Mouse (Mus musculus) forebrain, postnatal 0 days (tissue): Measurements from ENCODE around the gene Prdm16. TPM values are rescaled to one million over a fixed set of nuclear protein-coding genes. Genes with fewer than 3 reads are reported as not detected.

Source experiments
- ATAC-seq: fragments of 200-750 bp; cut with Nextera tagmentation; 2 replicates; pipeline ENCODE4 v1.8.0; 2017; ENCODE audit warnings: mild to moderate bottlenecking, moderate library complexity
- DNase-seq: peaks from one replicate; pipeline ENCODE4 v3.0.0-alpha.2; 2015
- H3K27ac ChIP-seq: fragments of 300-500 bp; sonication (generic); 2 replicates; pipeline ENCODE4 v1.5.1; 2014; ENCODE audit warnings: low read depth, mild to moderate bottlenecking, antibody characterized with exemption, low read length, moderate library complexity, mixed read lengths
- H3K27me3 ChIP-seq: fragments of 300-500 bp; sonication (generic); 2 replicates; pipeline ENCODE4 v1.6.1; 2014; ENCODE audit warnings: mild to moderate bottlenecking, low read length, mixed read lengths; ENCODE audit not compliant: insufficient read depth
- H3K36me3 ChIP-seq: fragments of 300-500 bp; sonication (generic); 2 replicates; pipeline ENCODE4 v1.6.1; 2014; ENCODE audit warnings: mild to moderate bottlenecking, moderate library complexity; ENCODE audit not compliant: insufficient read depth
- H3K4me1 ChIP-seq: fragments of 300-500 bp; sonication (generic); 2 replicates; pipeline ENCODE4 v1.6.1; 2014; ENCODE audit warnings: antibody characterized with exemption; ENCODE audit not compliant: insufficient read depth
- H3K4me2 ChIP-seq: fragments of 300-500 bp; sonication (generic); 2 replicates; pipeline ENCODE4 v1.6.1; 2014; ENCODE audit warnings: low read depth, mild to moderate bottlenecking, moderate library complexity
- H3K4me3 ChIP-seq: fragments of 300-500 bp; sonication (generic); 2 replicates; pipeline ENCODE4 v1.5.1; 2014; ENCODE audit warnings: low read depth, low read length, mixed read lengths
- H3K9ac ChIP-seq: fragments of 300-500 bp; sonication (generic); 2 replicates; pipeline ENCODE4 v1.6.1; 2014; ENCODE audit warnings: mild to moderate bottlenecking
- H3K9me3 ChIP-seq: fragments of 300-500 bp; sonication (generic); 2 replicates; pipeline ENCODE4 v1.6.1; 2016; ENCODE audit warnings: low read length
- CTCF ChIP-seq: sonication (generic); IDR thresholded peaks from 2 replicates; pipeline ENCODE4 v1.5.1; 2016; ENCODE audit warnings: antibody characterized with exemption, control low read depth, low read depth
- WGBS: fragments of 180-500 bp; shearing (Covaris S2); extraction: QIAGEN DNeasy Blood & Tissue Kit; methylation state at CpG from one replicate; pipeline ENCODE4 v1.1.7; 2014; 5-methylcytosine and 5-hydroxymethylcytosine counted together
- polyA plus RNA-seq: library from polyadenylated mRNA; unstranded; fragments of >200 nt; fragmentation: Nextera tagmentation; extraction: Ambion mirVana; gene quantifications from 2 replicates; pipeline ENCODE4 v1.2.1, GENCODE M21; 2015
- total RNA-seq: library from RNA; depleted of rRNA; stranded (reverse); fragments of >200 nt; gene quantifications from 2 replicates; pipeline ENCODE4 v1.2.3, GENCODE M21; 2014

The Prdm16 gene
- total and polyA plus RNA-seq, 2 experiments from 2014 or later, result 10.7 to 16.3 TPM

GRCm38 (mm10) chr4:154309131-154309530 lies 327.5 kb downstream of the Prdm16 start:
- DNase-seq (no peak), ATAC-seq (no peak)
- Histone ChIP-seq H3K27me3 (no peaks in the 10 kb centered on the region), H3K27ac (no peak overlapping the region), H3K4me1 (no peaks in the 10 kb centered on the region), H3K9ac (no peak overlapping the region), H3K4me2 (no peak overlapping the region), H3K9me3 (no peaks in the 10 kb centered on the region), H3K4me3 (no peak overlapping the region), H3K36me3 (no peaks in the 10 kb centered on the region)
- 84% methylated on average over 2 of the region's 2 CpGs for WGBS
- TF ChIP-seq CTCF, result no peak

DNA sequence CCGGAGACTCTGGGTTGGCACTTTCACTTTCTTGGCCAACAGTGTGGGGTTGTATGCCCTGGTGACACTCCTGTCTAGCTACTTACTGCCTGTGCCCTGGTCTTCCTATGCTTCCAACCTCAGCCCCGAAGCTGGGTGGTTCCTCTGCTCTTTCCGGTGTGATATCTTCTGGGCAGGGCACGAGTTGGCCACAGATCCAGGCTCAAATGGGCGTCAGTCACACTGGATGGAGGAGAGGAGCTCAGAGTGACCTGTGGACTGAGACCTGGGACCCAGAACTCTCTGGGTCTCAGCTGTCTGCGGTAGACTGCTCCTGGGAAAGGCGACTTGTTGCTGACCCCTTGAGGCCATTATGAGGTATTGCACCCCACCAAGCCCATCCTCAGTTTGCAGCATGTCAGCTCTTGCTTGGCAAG lies 335.2 kb downstream of the Prdm16 start, which contains the start of gene Arhgef16:
Gene Arhgef16 (minus strand): TSS at position 211 of the 416 bp plus-strand sequence.
- Histone ChIP-seq H3K9me3 (no peaks in the 10 kb centered on the region), H3K9ac (no peak within 1 kb of the TSS), H3K27ac (no peak within 1 kb of the TSS), H3K4me2 (no peak within 1 kb of the TSS), H3K4me1 (no peaks in the 10 kb centered on the region), H3K4me3 (no peak within 1 kb of the TSS), H3K27me3 (peaks cover 20% of the 10 kb centered on the region), H3K36me3 (no peaks in the 10 kb centered on the region)
- peak; percentile 93 for TF ChIP-seq CTCF
- WGBS, result 26% methylated on average over 7 of the region's 7 CpGs
- ATAC-seq (peak; percentile 56; the same call in 1 of the 2 replicates), DNase-seq (peak; percentile 79)

DNA sequence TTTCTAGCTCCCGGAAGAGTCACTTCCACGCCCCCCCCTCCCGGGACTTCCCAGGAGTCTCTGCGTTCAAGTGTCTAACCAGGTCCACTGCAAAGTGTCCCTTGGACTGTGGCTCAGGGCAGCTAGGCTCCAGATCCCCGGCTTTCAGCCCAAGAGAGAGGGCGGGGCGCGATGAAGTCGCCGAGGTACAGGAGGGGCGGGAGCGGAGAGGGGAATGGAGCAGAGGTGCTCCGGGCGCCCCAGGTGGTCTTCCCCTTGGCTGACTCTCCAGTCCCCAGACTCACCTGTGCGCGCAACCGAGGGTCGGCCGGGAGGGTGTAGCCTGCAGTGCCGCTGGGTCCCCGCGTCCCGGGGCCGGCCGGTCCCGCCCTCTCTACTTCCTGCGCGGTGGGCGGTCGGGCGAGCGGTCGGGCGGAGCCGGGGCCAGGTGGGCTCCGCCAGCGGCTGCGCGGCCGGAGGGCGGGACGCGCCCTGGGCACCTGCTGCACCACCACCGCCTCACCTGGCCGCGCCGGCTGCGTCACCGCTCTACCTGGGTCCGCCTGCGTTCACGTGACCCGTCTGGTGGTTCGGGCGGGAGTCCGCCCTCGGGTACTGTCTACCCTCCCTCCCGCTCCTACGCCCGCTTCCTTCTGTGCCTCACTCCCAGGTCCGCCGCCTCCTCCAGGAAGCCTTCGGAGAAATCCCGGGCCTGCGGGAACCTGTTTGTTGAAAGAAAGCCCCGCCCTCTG lies 337.0 kb downstream of the Prdm16 start:
- no peak for TF ChIP-seq CTCF
- peak overlapping the region; percentile 43 for H3K4me3 ChIP-seq
- peak overlapping the region; percentile 83 for H3K4me2 ChIP-seq
- DNase-seq, result no peak
- H3K9ac ChIP-seq, result peak overlapping the region; percentile 31
- H3K27me3 ChIP-seq, result peaks cover 20% of the 10 kb centered on the region
- H3K9me3 ChIP-seq, result no peaks in the 10 kb centered on the region
- WGBS, result 4% methylated on average over 53 of the region's 66 CpGs
- ATAC-seq, result no peak
- no peaks in the 10 kb centered on the region for H3K36me3 ChIP-seq
- H3K27ac ChIP-seq, result no peak overlapping the region
- no peaks in the 10 kb centered on the region for H3K4me1 ChIP-seq

DNA sequence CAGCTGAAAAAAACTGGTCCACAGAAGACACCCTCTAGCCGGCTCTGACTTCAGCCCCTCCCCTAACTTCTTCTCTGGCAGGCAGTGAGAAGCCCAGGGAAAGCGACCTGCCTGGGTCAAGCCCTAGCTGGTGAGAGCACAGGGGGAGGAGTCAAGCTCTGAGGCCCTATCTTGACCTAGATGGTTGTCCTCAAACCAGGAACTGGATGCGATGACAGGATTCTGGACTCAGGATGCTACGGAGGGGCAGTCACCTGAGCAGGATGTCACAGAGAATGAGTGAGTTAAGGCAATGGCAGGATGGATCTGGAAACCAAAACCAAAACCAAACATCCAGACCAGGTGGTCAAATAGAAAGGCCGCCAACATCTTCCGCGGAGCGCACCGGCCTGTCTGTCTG lies 338.9 kb downstream of the Prdm16 start:
- no peak overlapping the region for H3K4me2 ChIP-seq
- no peaks in the 10 kb centered on the region for H3K4me1 ChIP-seq
- peaks cover 20% of the 10 kb centered on the region for H3K27me3 ChIP-seq
- no peak for DNase-seq
- 46% methylated on average over 9 of the region's 9 CpGs for WGBS
- no peak for TF ChIP-seq CTCF
- H3K27ac ChIP-seq, result no peak overlapping the region
- H3K36me3 ChIP-seq, result no peaks in the 10 kb centered on the region
- no peak overlapping the region for H3K9ac ChIP-seq
- no peak for ATAC-seq
- no peak overlapping the region for H3K4me3 ChIP-seq
- H3K9me3 ChIP-seq, result no peaks in the 10 kb centered on the region

DNA sequence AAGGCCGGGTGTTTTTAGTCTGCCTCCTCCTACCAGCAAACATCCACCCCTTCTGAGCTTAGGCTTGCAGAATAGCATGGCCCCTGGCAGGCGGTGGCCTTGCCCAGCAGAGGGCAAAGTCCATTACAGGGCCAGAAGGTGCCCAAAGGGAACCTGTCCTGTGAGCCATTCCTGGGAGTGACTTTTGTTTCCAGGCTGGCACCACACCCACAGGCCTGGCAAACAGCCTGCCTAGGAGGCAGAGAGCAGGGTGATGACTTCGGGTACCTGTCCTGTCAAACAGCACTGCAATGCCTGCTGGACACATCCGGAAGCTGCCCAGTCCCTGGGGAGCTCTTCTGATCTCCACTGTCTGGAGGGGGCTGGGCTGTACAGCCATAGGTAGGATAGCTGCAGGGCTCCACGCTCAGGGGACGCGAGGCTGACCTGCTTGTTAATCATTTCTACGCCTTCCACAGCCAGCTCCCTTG lies 342.4 kb downstream of the Prdm16 start:
- H3K36me3 ChIP-seq, result no peaks in the 10 kb centered on the region

DNA sequence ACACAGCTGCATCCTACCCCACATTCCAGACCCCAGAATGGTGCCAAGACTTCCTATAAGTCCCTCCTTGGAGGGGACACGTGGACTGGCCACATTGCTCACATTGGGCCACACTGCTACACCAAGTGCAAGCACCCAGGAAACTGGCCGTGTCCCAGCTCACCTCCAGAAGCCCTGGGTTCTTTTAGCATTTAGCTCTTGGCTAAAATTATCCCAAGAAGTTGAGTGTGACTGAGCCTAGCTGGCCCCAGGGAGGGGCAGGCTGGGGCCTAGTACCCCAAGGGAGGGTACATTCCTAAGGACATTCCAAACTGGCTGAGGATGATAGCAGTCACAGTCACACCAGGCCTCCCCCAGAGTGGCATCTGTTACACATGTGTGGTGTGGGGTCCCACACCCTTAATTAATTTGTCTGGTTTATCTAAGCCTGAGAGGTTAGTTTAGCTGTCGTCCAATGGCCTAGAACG lies 342.9 kb downstream of the Prdm16 start:
- Histone ChIP-seq H3K27ac (no peak overlapping the region), H3K9me3 (no peaks in the 10 kb centered on the region), H3K4me3 (no peak overlapping the region), H3K4me1 (no peaks in the 10 kb centered on the region), H3K27me3 (no peaks in the 10 kb centered on the region), H3K36me3 (no peaks in the 10 kb centered on the region), H3K9ac (no peak overlapping the region), H3K4me2 (no peak overlapping the region)
- no peak for DNase-seq
- ATAC-seq, result no peak
- 73% methylated on average over 4 of the region's 4 CpGs for WGBS
- no peak for TF ChIP-seq CTCF

More for the DNA sequence above, 342.4 kb downstream of the Prdm16 start:
- WGBS, result 69% methylated on average over 8 of the region's 8 CpGs
- Histone ChIP-seq H3K4me1 (no peaks in the 10 kb centered on the region), H3K9me3 (no peaks in the 10 kb centered on the region), H3K27me3 (no peaks in the 10 kb centered on the region), H3K4me3 (no peak overlapping the region), H3K4me2 (no peak overlapping the region), H3K9ac (no peak overlapping the region), H3K27ac (no peak overlapping the region)
- ATAC-seq (no peak), DNase-seq (no peak)
- TF ChIP-seq CTCF, result no peak

- TF ChIP-seq CTCF, result no peak
- no peak for DNase-seq
- no peak overlapping the region for H3K9ac ChIP-seq
- no peak for ATAC-seq
- H3K9me3 ChIP-seq, result no peaks in the 10 kb centered on the region
- H3K4me1 ChIP-seq, result no peaks in the 10 kb centered on the region
- H3K27ac ChIP-seq, result no peak overlapping the region
- no peaks in the 10 kb centered on the region for H3K27me3 ChIP-seq
- H3K4me2 ChIP-seq, result no peak overlapping the region
- no peaks in the 10 kb centered on the region for H3K36me3 ChIP-seq
- H3K4me3 ChIP-seq, result no peak overlapping the region
- 69% methylated on average over 7 of the region's 7 CpGs for WGBS
Observed at GRCm38 (mm10) chr4:154283671-154284070, 353.0 kb downstream of the Prdm16 start.
